Mouse (Mus musculus): ENCODE results near the gene Axin2.
A peak's percentile ranks its signal among the peaks of the same experiment; 100 is the strongest.
"Not testable (repeated sequence)": the region's sequence is repeated elsewhere in the genome, so short reads cannot be mapped to it uniquely, and the experiment has no call there.

Axin2 gene

DNA sequence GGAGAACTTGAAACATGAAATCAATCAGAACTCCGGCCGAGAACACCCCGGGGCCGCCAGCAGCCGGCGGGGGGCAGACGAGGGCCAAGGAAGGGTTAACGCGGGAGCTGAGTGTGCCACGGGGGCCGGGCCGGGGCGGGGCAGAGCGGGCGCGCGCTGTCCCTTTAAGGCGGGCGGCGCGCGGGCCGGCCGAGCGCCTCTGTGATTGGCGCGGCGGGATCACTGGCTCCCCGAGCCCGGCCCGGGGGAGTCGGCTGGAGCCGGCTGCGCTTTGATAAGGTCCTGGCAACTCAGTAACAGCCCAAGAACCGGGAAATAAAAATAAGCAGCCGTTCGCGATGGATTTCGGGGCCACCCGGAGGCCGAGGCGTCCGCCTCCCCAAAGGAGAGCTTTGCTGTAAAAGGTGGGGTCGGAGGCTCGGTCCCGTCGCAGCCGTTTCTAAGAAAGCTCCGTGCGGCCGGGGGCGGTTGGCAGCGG lies at the start of gene Axin2:
TSS of gene Axin2 (plus strand) at position 192 of the 478 bp plus-strand sequence.
- peak; percentile 92 to 93 for DNase-seq (ENCODE audit: low spot score in 2 of 2)

DNA sequence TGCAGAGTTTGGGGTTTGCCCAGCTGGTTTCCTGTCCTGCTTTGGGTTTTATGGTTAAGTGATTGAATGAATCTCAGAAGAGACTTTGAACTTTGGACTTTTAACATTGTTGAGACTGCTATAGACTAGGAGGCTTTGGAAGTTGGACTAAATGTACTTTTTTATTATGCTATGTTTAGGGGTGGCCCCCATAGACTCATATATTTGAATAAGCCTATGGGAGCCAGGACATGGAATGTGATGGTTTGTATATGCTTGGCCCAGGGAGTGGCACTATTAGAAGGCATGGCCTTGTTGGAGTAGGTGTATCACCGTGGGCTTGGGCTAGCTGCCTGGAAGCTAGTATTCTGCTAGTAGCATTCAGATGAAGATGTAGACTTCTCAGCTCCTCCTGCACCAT lies 48.9 kb upstream of the Axin2 start:
- not testable (repeated sequence) for DNase-seq (ENCODE audit: low spot score in 2 of 2)

DNA sequence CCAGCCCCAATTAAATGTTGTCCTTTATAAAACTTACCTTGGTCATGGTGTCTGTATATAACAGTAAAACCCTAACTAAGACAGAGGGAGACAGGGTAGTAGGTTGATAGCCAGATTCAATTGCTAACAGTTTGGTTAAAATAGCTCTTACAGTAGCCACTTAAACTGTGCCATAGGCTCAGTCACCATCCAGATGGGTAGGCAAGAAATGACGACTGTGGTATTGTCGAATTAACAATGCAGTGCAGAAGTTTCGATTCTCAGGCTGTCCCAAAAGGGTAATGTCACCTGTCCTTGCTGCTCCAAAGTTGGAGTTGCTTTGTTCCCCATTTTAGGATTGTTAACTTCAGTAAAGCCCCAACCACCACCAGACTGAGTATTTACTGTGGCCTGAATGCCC lies 48.4 kb upstream of the Axin2 start:
- DNase-seq (ENCODE audit: low spot score in 2 of 2): no peak

DNA sequence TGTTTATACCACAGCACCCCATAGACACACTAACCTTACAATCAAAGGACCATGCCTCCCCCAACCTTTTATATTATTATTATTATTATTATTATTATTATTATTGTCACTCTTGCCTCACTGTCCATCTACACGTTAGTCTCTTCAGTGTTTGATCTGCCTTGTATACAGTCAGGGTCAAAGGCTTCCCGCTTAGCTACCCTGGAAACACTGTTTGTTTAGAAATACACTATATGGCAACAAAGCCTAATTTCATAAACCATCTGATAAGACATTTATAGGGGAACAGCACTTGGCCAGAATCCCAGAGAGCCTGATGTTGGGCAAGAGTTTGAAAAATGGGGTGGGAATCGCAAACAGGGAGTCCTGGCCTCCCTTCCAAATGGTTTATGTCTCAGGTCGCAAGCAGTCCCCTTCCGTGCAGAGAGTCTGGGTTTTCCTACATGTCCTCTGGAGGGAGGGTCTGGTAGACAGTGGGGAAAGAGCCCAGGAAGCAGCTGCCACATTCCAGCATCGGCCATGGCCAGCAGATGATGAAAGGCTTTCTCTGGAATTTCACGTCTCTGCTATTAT lies 43.4 kb upstream of the Axin2 start:
- no peak for DNase-seq (ENCODE audit: low spot score in 2 of 2)

DNA sequence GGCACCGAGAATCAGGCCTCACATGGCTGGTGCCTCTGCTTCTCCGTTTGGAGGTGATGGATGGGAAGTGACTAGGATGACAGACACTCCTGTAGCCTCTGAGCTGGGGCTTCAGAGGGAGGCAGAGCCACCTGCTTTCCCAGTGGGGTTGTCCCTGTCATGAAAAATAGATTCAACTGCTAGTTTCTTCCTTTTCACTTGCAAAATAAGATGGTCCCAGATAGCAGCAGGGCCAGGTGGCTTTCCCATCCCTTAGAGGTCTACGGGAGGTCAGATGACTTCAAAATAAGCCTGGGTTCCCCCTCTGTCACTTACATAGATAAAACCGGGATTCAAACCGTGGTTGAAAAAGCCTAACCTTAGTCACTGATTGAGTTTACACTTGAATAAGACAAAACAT lies 42.6 kb upstream of the Axin2 start:
- no peak for DNase-seq (ENCODE audit: low spot score in 2 of 2)

DNA sequence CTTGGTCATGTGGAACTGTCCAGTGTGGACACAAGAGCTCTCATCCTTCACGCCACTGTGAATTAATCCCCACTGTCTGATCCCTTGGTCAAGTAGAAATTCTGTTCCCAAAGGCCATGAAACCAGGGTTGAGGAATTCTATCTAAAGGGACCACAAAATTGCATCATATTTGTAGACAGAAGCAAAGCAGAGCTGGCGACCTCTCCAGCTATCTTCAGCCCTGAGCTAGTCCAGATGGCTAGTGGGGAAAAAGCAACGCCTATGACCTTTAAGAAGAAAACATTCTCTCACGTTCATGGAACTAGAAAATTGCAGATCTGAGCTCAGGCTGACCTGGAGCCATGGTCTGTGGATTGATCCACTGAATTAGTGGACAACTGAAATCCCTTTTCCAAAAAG lies 39.6 kb upstream of the Axin2 start:
- no peak for DNase-seq (ENCODE audit: low spot score in 2 of 2)

DNA sequence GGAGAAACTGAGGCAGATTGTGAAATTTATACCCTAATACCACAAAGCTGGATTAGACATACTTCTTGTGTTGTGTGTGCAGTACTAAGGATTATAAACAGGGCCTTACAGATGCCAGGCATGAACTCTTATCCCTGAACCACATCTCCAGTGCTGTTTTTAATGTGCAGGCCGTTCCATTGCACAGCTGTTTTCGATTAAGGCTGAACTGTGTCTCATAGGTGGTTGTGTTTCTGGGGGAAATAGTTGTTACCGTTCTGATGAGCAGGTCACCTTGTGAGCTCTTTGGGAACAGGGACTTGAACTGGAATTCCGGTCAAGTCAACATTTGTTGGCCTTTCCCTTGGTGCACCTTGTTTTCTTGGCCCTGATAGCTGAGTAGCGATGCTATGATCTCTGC lies 38.5 kb upstream of the Axin2 start:
- DNase-seq (ENCODE audit: low spot score in 2 of 2): no peak

DNA sequence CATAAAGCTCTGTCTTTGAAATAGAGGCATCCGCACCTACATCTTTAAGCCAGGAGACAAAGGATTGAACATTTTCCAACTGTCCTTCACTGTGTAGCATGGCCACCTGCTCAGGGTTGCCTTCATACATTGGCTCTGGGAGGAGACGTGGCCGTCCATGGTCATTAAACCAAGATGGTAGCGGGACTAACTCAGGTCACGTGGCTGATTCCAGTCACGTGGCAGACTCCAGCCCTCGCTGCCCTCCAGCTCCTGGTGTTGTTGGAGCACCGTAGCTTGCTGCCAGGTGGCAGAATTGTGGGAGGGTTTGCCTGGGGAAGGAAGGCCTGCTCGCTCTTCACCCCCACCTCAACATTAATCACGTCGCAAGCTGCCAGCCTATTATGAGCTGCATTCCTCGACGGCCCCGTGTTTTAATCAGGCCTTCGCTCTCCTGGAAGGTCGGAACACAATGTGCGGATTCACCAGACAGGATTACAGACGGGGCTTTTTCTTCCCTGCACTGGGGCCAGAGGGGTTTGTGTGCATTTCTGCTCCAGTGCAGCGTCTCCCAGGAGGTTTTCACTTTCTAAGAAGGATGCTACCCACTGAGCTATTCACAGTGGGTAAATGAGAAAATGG lies 34.8 kb upstream of the Axin2 start:
- DNase-seq (ENCODE audit: low spot score in 2 of 2): no peak

DNA sequence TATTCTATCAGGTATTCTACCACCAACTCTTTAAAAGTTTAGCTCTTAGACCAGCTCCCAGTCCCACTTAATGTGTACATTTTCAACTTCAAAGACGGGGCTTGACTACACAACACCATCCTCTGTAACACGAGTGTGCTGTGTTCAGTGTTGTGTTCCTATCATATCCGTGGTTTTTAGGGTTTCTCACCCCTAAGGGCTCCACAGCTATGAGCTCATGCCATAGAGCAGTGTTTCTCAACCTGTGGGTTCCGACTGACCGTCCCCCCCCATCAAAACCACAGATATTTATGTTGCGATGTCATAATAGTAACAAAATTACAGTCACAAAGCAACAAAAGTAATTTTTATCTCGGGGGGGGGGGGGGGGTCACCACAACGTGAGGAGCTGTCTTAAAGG lies 34.1 kb upstream of the Axin2 start:
- DNase-seq (ENCODE audit: low spot score in 2 of 2): no peak

DNA sequence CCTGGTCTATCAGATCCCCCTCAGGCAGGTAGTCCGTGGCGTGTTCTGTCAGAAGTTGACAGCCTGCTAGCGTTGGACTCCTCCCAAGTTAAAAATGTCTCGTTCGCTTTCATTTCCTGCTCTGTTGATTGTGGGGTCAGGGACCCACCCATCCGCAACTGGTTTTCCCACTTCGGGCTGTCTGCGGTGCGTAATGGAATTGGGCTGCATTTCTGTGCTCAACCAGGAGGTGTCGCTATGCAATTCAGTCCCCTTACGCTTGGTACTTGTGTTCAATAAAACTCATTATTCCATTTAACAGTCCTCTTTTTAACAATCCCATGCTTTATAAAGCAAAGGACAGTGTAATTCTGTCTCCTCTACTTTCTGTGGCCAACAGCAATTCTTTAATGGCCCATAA lies 31.0 kb upstream of the Axin2 start:
- no peak for DNase-seq (ENCODE audit: low spot score in 2 of 2)

DNA sequence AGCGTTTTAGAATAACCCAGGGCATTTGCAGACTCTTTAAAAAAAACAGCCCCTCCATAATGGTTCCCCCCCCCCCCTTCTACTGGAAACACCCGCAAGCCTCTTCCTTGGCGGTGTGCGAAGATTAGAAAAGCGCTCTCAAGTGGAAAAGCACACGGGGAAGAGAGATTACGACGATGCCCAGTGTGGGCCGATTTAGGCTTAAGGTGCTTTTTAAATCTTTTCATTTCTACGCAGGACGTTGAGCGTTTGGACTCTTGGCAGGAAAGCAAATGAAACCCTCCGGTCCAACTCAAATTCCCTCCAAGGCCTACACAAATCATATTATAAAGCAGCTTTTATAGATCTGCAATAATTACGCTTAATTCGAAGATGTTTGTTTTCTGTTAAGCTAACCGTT lies 29.6 kb upstream of the Axin2 start:
- no peak for DNase-seq (ENCODE audit: low spot score in 2 of 2)

DNA sequence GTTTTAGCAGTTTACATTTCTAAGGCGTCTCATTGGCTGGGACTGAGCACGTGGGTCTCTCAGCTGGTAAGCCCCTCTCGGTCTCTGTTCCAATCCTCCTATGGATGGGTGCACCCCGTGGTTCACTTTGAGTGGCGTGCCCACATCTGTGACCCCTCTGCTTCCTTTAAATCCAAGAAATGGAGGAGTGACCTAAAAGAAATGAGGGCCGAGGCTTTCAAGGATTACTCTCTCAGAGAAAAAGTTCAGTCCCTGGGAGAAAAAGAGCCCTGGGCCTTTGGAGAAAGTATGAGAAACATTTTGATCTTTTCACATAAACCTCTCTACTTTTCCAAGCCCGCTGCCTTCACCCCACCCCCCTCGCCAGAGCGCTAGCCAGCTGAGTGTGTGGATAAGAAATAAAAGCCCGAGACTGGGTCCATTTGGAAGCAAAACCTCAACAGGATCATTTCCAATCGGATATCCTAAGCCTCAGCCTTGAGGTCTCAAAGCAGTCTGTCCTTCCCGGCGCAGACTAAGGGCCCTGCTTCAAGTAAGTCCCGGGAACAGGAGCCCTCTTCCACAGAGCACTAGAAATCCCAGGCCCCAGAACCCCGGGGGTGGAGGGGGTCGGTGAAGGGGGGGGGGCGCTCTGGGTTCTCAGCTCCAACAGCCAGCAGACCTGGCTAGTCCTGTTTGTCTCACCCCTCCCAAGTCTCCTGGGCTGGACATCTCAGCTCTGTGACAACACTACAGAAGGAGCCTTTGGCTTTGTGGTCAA lies 28.9 kb upstream of the Axin2 start:
- DNase-seq (ENCODE audit: low spot score in 2 of 2): no peak

DNA sequence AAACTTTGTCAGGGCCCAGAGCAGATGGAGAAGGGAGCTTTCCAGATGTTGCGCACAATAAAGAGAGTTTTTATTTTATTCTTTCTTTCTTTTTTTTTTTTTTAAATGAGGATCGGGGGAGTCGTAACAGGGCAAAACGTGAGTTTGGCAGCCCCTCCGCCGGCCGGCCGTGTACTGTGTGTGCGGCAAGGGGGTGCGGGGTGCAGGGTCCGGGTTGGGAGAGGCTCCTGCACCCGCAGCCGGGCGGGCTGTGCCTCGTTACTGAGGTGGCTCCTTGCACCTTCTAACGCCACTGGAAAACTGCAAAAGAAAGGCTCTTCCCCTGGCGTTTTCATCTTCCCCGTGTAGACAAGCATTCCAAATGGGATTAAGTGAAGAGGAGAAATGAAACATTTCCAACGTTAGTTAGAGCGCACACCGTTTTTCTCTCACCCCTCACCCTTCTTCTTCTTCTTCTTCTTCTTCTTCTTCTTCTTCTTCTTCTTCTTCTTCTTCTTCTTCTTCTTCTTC lies 28.2 kb upstream of the Axin2 start:
- no peak for DNase-seq (ENCODE audit: low spot score in 2 of 2)

DNA sequence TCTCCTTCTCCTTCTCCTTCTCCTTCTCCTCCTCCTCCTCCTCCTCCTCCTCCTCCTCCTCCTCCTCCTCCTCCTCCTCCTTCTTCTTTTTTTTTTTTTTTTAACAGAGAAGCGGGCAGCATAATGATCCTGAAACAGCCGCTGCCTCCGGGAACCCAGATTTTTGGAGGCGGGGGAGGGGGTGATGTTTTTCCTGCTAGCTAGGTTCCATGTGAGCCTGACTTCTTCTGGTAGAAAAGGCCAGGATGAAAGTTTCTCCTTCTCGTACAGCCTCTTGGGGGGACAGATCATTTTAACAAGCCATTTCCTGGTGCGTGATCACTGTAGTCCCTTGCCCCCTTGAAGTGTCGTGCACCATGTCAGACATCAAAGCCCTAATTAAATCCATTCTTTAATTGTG lies 27.7 kb upstream of the Axin2 start:
- DNase-seq (ENCODE audit: low spot score in 2 of 2): no peak

DNA sequence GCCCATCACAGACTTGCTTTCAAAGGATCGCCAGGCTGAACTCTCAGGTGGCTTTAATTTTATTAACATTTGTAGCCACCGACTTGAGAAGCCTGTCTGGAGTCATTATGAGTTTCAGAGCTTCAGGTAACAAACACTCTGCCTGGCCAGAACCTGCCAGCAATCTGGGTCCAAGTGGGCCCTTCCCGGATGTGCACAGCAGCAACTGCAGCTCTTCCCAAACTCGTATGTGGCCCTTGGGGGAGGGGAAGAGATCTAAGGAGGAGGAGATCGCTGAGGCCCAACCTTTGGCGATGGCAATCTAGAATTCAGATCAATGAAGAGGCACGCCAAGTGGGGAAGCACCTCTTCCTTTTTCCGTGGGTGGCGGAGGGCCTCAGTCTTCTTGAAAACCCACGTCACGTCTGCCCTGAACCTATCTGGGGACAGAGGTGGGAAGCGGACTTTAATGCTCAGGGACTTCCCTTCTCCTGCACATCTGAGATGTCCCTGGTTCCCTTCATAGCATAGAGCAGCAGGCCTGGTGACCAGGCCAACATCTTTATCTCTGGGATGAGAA lies 26.8 kb upstream of the Axin2 start:
- DNase-seq (ENCODE audit: low spot score in 2 of 2): no peak

DNA sequence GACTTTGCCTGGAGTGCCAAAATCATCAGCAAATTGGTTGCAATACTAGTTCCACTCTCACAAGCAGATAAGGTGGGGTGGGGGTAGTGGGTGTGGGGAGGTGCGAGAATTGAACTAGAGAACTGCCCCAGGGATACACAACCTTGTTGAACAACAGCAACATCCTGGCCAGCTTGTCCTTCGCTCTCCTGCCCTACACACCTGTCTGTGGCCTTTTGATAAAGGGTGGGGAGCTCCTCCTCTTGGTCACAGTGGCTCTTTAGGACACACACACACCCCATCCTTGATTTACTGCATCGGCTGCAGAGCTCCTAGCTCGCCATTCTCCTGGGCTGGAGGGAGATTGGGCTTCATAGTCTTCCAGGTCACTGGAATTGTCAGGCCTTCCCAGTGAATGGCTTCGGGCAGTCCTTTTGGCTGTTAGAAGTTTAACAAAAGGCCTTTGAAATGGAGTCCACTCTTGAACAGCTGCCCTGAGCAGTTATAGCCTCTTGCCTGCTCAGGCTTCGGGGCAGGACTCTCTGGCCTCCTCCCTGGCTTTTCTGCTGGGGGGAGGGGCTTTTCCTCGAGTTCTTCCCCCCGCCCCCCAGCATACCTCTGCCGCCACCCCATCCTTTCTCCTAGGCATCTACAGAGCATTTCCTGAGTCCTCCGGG lies 26.2 kb upstream of the Axin2 start:
- no peak for DNase-seq (ENCODE audit: low spot score in 2 of 2)

DNA sequence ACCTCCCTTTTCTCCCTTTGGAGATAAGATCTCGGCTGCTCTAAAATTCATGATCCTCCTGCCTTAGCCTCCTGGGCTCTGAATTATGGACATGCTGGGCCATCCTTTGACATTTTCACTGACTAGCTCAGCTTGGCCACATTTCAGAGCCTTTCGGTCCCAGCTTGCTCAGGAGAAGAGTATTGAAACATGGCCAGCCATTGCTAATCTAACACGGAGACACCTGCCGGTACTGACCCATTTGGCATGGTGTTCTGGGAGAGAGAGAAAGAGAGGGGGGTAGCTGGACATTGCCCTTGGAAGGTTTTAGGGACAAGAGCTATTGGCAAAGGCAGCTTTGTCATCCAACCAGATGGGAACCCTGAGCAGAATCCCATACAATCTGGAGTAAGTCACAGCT lies 23.1 kb upstream of the Axin2 start:
- DNase-seq (ENCODE audit: low spot score in 2 of 2): no peak

DNA sequence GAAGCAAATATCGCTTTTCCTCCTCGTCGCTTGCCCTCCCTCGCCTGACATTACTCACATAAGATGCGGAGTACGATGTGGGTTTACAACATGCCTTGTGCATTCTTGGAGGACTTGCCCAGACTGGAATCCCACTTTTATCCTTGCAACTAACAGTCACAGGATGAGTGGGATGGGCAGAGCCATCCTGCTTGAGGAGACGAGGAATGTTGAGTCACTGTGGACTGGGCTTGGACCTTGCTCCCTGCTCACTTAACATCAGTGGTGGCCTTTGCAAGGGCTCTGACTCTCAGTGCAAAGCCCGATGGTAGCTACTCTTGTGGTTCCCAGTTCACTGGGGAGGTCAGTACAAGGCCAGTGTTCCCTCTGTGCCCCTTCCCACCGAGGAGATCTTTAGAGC lies 22.1 kb upstream of the Axin2 start:
- DNase-seq (ENCODE audit: low spot score in 2 of 2): no peak

DNA sequence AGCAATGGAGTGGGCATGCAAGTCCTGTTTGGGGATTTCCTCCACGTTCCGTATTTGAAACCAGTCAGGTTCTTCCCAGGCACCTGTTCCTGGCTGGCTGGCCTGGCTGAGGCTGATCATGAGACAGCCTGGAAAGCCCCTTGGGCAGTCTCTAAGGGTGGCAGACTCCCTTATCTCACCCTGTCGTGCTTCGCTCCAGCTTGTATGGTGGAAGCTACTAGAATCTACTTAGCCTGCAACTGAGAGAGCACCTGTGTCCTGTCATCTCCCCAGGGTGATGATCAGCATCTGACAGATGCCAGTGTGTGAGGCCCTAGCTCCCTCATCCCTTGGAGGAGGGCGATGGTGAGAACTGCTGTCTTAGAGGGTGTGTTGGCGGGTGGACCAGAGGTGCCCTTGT lies 21.7 kb upstream of the Axin2 start:
- DNase-seq (ENCODE audit: low spot score in 2 of 2): no peak

DNA sequence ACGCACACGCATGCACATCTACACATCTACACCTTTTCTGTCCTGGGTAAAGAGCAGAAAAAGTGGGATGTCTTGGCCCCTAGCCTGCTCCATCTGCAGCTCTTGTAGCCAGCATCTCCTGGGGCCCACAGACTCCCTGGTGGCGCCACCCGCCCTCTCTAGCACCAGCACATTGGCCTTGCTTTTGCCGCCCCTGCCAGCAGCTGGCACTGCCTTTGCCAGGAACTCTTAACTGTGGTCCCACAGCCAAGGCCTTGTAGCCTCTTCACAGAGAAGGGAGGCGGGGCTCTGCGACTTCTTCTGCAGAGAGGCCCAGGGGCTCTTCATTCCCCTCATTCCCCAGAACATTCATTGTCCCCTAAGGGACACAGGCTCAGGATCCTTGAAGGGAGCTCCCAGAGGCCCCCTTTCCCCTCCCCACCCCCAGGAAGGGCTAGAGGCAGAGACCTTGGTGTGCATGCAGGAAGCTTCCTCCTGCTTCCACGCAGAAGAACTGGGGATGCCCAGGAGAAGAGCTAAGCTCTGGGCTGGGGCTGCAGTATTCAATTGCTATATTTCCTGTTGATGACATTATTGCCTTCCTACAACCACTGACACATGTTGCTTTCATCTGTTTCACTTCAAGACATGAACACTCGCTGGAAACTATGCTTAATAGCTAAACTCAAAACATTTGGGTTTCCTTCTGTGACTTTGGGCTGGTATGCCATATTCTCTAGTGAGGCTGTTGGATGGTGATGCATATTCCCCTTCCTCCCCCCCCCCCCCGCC lies 19.2 kb upstream of the Axin2 start:
- DNase-seq (ENCODE audit: low spot score in 2 of 2): no peak

DNA sequence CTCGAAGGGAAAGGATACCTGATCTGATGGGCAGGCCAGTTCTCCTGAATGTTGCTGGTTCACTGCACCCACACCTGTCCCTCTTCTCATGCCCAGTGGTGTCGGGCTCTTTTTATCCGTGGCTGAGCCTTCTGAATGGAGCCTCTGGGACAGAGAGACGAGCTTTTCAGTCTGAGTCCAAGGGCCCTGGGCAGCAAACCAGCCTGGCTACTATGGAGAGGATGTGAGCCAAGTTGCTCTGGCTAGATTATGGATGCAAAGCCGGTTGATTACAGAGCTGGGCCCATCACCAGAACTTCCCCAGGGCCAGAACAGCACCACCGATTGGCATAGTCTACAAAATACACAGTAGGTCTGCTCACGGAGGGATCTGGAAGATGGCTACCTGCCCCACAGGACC lies 18.5 kb upstream of the Axin2 start:
- no peak for DNase-seq (ENCODE audit: low spot score in 2 of 2)

Data from thymus, postnatal 10 days (tissue).